Mouse (Mus musculus): ENCODE measurements around the gene H1fnt. TPM values are rescaled to one million over a fixed set of nuclear protein-coding genes. Genes with fewer than 3 reads are reported as not detected.

H1fnt gene
- 0.48 TPM in 1 of 2 replicates, not detected in the other for total RNA-seq (2012; rRNA removed)

DNA sequence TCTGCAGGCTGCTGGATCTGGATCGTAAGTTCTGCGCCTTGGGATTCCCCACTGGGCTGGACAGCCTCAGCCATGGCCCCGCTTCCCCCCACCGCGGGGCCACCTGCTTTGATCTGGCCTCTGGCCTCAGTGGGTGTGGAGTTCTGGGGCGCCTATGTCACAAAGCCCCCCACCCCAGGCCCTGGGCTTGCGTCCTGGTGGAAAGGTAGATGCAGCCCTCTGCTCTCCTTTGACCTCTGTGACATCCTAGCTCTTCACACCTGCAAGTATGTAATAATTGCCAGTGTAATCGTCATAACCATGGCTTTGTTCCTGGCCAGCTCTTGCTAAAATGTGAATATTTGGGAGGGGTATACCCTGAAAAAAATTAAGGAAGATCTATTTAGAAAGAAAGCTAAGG is at the start of gene H1fnt:
Gene H1fnt (minus strand): TSS at position 101 of the 400 bp plus-strand sequence.
- no peaks in the 10 kb centered on the region for H3K9me3 ChIP-seq (ENCODE audit: control insufficient read depth, insufficient read depth, low read depth, low read length)
- no peaks in the 10 kb centered on the region for H3K4me1 ChIP-seq (ENCODE audit: control insufficient read depth in 2 of 2, insufficient read depth in 2 of 2, low read length in 2 of 2, poor library complexity in 1 of 2)
- H3K36me3 ChIP-seq (ENCODE audit: control insufficient read depth, insufficient read depth, low read length, poor library complexity, severe bottlenecking) = no peaks in the 10 kb centered on the region
- H3K27ac ChIP-seq (ENCODE audit: insufficient read depth, low read depth, low read length, poor library complexity, severe bottlenecking) = no peak within 1 kb of the TSS
- in situ Hi-C loops (cut with MboI; ENCODE audit: low sequenced_read_pairs in 2 of 2, unreplicated experiment in 2 of 2) = no loop called here
- H3K4me3 ChIP-seq (ENCODE audit: insufficient read depth in 1 of 2, low read depth in 1 of 2, low read length in 2 of 2, poor library complexity in 1 of 2, severe bottlenecking in 1 of 2) = no peak within 1 kb of the TSS
- H3K9ac ChIP-seq (ENCODE audit: insufficient read depth, low read depth, low read length, poor library complexity, severe bottlenecking) = no peak within 1 kb of the TSS
- TF ChIP-seq MAFK (IDR thresholded peaks at IDR 0.05; ENCODE audit: insufficient read depth, low read depth, low read length) (no peak), ZNF384 (IDR thresholded peaks at IDR 0.05; ENCODE audit: low read depth, low read length) (no peak), ZC3H11A (IDR thresholded peaks at IDR 0.05; ENCODE audit: borderline replicate concordance, low read depth, low read length) (no peak), HCFC1 (IDR thresholded peaks at IDR 0.05; ENCODE audit: borderline replicate concordance, insufficient read depth, low read length) (no peak), CHD2 (IDR thresholded peaks at IDR 0.05; ENCODE audit: low read depth, low read length) (no peak)
- DNase-seq (ENCODE audit: low read depth, low spot score) = no peak

DNA sequence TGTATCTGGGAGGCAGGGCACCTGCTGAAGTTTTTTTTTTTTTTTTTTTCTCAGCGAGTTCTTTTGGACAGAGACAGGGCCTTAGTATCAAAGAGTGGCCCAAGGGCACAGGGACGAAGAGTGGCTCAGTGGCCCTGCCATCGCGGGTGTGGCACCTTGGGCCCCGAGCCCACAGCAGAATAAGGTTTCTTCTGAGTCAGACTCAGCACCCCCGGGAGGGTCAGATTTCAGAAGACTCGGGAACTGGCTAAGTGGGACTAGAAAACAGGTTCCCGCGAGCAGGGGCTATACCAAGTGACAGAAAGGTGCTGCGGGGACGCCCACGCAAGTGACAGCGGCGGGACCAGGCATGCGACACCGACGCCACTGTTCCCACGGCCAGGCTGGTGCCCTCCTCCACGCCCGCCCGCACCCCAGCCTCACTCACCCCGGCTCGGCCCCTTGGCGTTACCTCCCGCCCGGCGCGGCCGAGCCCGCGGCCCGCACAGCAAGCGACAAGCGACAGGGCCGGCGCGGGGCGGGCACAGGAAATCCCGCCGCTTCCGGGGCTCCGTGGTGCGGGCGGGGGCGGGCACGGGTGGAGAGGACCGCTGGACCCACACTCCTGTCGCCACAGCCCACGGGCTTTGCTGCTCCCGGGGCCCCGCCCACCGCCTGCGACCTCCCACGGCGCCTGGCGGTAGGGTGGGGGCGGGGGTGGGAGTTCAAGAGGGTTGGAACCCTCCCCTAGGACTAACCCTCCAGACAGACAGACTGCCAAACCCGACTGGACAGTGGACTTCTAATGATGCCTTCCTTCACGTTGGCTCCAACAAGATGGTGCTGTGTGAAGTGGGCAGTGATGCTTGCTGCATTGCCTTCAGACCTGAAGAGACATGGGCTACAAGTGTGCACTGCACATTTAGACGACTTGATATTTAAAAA is 38.8 kb upstream of the H1fnt start, which contains the start of gene Zfp641:
Gene Zfp641 (minus strand): TSS at position 534 of the 924 bp plus-strand sequence.
- Histone ChIP-seq H3K4me3 (ENCODE audit: insufficient read depth in 1 of 2, low read depth in 1 of 2, low read length in 2 of 2, poor library complexity in 1 of 2, severe bottlenecking in 1 of 2) (peak within 1 kb of the TSS; percentile 59 to 64), H3K4me1 (ENCODE audit: control insufficient read depth in 2 of 2, insufficient read depth in 2 of 2, low read length in 2 of 2, poor library complexity in 1 of 2) (peaks cover 0 to 2% of the 10 kb centered on the region in 2 experiments; a peak in 1 of 4 replicates), H3K27ac (ENCODE audit: insufficient read depth, low read depth, low read length, poor library complexity, severe bottlenecking) (no peak within 1 kb of the TSS), H3K9ac (ENCODE audit: insufficient read depth, low read depth, low read length, poor library complexity, severe bottlenecking) (peak within 1 kb of the TSS; percentile 6; the same call in 1 of the 2 replicates), H3K9me3 (ENCODE audit: control insufficient read depth, insufficient read depth, low read depth, low read length) (no peaks in the 10 kb centered on the region), H3K36me3 (ENCODE audit: control insufficient read depth, insufficient read depth, low read length, poor library complexity, severe bottlenecking) (no peaks in the 10 kb centered on the region)
- in situ Hi-C loops (cut with MboI; ENCODE audit: low sequenced_read_pairs in 2 of 2, unreplicated experiment in 2 of 2) = no loop called here
- DNase-seq (ENCODE audit: low read depth, low spot score) = no peak
- TF ChIP-seq ZNF384 (IDR thresholded peaks at IDR 0.05; ENCODE audit: low read depth, low read length) (no peak), CHD2 (IDR thresholded peaks at IDR 0.05; ENCODE audit: low read depth, low read length) (no peak)

DNA sequence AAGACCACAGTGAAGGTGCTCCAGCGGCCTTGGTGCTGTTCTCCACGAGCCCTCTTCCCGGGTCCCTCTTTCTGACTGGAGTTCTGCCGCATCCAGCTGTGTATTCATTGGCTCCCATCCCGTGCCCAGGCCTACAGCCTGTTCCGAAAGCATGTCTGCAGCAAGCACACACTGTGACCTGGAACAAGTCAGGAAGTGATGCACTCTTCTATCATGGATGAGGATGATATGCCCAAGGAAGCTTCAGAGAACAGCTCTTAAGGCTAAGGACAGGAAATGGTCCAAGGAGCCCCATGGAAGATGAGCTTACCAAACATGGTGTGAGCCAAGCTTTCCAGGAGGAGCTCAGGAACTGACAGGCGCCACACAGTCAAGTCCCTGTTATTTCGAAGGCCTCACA is 36.6 kb upstream of the H1fnt start:
- TF ChIP-seq HCFC1 (IDR thresholded peaks at IDR 0.05; ENCODE audit: borderline replicate concordance, insufficient read depth, low read length) (no peak), ZC3H11A (IDR thresholded peaks at IDR 0.05; ENCODE audit: borderline replicate concordance, low read depth, low read length) (no peak), MAFK (IDR thresholded peaks at IDR 0.05; ENCODE audit: insufficient read depth, low read depth, low read length) (no peak), CHD2 (IDR thresholded peaks at IDR 0.05; ENCODE audit: low read depth, low read length) (no peak), ZNF384 (IDR thresholded peaks at IDR 0.05; ENCODE audit: low read depth, low read length) (no peak)
- in situ Hi-C loops (cut with MboI; ENCODE audit: low sequenced_read_pairs in 2 of 2, unreplicated experiment in 2 of 2) = no loop called here

DNA sequence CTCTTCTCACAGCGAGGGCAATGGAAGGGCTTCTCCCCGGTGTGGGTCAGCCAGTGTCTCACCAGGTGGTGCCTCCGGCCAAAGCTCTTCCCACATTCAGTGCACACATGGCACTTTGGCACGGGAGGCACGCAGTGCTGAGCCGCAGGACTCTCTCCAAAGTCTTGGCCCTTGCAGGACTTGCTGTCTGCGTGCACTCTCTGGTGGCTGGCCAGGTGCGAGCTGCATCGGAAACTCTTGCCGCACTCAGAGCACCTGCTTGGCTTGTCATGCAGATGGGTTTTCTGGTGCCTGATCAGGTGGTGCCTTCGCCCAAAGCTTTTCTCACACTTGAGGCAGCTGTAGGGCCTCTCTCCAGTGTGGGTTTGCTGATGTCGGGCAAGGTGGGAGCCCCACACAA is 31.5 kb upstream of the H1fnt start:
- no peaks in the 10 kb centered on the region for H3K4me1 ChIP-seq (ENCODE audit: control insufficient read depth in 2 of 2, insufficient read depth in 2 of 2, low read length in 2 of 2, poor library complexity in 1 of 2)
- no peak overlapping the region for H3K4me3 ChIP-seq (ENCODE audit: insufficient read depth in 1 of 2, low read depth in 1 of 2, low read length in 2 of 2, poor library complexity in 1 of 2, severe bottlenecking in 1 of 2)
- H3K36me3 ChIP-seq (ENCODE audit: control insufficient read depth, insufficient read depth, low read length, poor library complexity, severe bottlenecking) = no peaks in the 10 kb centered on the region
- no peak for TF ChIP-seq ZC3H11A (IDR thresholded peaks at IDR 0.05; ENCODE audit: borderline replicate concordance, low read depth, low read length)
- no peak for TF ChIP-seq HCFC1 (IDR thresholded peaks at IDR 0.05; ENCODE audit: borderline replicate concordance, insufficient read depth, low read length)
- TF ChIP-seq ZNF384 (IDR thresholded peaks at IDR 0.05; ENCODE audit: low read depth, low read length) = no peak
- TF ChIP-seq MAFK (IDR thresholded peaks at IDR 0.05; ENCODE audit: insufficient read depth, low read depth, low read length) = no peak
- TF ChIP-seq CHD2 (IDR thresholded peaks at IDR 0.05; ENCODE audit: low read depth, low read length) = no peak
- DNase-seq (ENCODE audit: low read depth, low spot score) = no peak
- no peaks in the 10 kb centered on the region for H3K9me3 ChIP-seq (ENCODE audit: control insufficient read depth, insufficient read depth, low read depth, low read length)
- no peak overlapping the region for H3K27ac ChIP-seq (ENCODE audit: insufficient read depth, low read depth, low read length, poor library complexity, severe bottlenecking)
- no peak overlapping the region for H3K9ac ChIP-seq (ENCODE audit: insufficient read depth, low read depth, low read length, poor library complexity, severe bottlenecking)
- in situ Hi-C loops (cut with MboI; ENCODE audit: low sequenced_read_pairs in 2 of 2, unreplicated experiment in 2 of 2) = no loop called here

More for the DNA sequence above, 36.6 kb upstream of the H1fnt start:
- no peak overlapping the region for H3K27ac ChIP-seq (ENCODE audit: insufficient read depth, low read depth, low read length, poor library complexity, severe bottlenecking)
- DNase-seq (ENCODE audit: low read depth, low spot score) = no peak
- no peak overlapping the region for H3K4me3 ChIP-seq (ENCODE audit: insufficient read depth in 1 of 2, low read depth in 1 of 2, low read length in 2 of 2, poor library complexity in 1 of 2, severe bottlenecking in 1 of 2)
- no peak overlapping the region for H3K9ac ChIP-seq (ENCODE audit: insufficient read depth, low read depth, low read length, poor library complexity, severe bottlenecking)
- peaks cover 0 to 2% of the 10 kb centered on the region in 2 experiments; a peak in 1 of 4 replicates for H3K4me1 ChIP-seq (ENCODE audit: control insufficient read depth in 2 of 2, insufficient read depth in 2 of 2, low read length in 2 of 2, poor library complexity in 1 of 2)
- H3K9me3 ChIP-seq (ENCODE audit: control insufficient read depth, insufficient read depth, low read depth, low read length) = no peaks in the 10 kb centered on the region
- H3K36me3 ChIP-seq (ENCODE audit: control insufficient read depth, insufficient read depth, low read length, poor library complexity, severe bottlenecking) = no peaks in the 10 kb centered on the region

Measured in ES-E14 (cell line).